Mouse (Mus musculus) brain, embryonic 18.5 days (tissue): Measurements from ENCODE around the gene Zmym2.

ENCODE experiments used
- DNase-seq: peaks from one replicate; pipeline ENCODE4 v3.0.0-alpha.2; 2012; ENCODE audit warnings: low read depth, low spot score

Gene Zmym2

DNA sequence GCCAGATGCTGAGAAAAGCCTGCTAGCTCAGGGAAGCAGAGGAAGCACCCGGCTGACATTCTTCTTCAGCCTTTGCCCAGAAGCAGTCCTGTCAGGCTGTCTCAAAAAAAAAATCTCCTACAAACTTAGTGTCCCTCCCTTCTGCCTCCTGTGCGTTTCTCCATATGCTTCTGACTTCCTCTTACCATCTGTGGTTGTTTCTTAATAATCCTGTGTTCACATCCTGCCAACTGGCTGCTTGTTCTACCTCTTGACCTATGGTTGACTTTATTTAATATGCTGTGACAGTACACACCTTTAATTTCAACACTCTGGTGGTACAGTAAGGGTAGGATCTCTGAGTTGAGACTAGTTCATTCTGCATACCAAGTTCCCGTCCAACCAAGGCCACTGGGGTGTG is 32.1 kb downstream of the Zmym2 start:
- no peak for DNase-seq

DNA sequence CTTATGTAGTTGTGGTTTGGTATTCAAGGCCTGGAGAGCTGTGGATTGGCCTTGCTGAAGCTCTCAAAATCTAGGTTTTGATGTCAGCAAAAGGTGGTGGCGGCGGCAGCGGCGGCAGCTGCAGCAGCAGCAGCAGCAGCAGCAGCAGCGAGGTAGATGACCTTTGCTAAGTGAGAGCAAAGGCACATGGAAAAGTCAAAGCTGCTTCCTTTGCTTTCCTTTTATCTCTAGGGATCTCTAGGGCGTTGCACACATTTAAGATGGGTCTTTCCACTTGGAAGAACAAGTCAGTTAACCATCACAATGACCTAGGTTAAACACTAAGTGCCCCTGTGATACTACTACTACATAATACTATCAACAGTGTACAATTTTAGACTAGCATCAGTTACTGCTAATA is 49.0 kb downstream of the Zmym2 start:
- DNase-seq = no peak

GRCm38 (mm10) chr14:56939903-56940302 is 53.5 kb downstream of the Zmym2 start:
- no peak for DNase-seq

GRCm38 (mm10) chr14:56952928-56953327 is 66.5 kb downstream of the Zmym2 start:
- DNase-seq = no peak

- no peak for DNase-seq
Observed at GRCm38 (mm10) chr14:56954393-56954792, 67.9 kb downstream of the Zmym2 start.

DNA sequence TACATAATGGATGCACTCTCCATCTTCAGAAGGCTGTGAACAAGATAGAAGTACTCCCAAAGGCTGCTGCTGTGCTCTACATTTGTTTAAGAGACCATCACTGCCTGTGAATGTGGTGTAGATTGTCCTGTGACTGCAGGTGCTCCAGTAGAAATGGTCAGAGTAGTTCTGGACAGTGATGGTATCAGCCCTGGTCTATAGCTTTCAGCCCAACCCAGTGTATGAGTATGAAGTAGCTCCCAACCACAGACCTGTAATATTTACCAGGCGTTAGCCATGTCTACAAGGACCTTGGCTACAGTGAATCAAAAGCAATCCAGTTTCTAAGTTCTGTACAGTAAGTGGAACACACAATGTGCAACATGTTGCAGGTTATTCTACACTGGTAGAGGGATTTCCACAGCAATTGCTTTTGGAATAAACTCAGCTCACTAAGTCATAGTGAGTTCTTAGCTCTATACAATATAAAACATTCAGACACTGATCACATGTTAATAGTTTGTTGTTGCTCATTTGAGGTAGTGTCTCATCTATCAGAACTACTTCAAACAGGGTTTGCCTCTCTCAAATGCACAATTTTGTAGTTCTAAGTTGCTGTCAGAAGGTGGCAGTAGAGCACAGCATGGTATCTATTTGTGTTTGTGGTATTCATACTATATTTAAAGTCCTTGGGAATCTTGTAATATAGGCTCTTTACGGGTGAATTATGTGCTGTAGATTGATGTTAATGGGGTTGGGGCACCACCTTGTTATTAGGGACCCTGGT is 77.7 kb downstream of the Zmym2 start:
- no peak for DNase-seq

DNA sequence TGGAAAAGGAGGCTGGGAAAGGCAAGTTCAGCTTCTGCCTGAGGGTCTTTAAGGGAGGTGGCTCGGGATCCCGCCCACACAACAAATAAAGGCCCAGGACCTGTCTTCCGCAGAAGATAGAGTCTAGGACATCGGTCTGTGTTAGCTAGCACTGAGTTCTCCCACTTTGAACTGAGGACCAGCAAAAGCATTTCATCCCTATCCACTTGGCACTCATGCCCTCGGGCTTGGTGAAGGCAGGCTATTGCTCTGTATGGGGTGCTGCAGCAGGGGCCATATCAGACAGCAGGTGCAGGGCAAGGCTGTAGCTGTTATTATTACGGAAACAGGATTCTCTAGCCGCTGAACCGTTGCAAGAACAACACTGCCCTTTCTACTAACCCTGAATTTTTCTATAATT is 83.2 kb downstream of the Zmym2 start:
- DNase-seq = no peak

GRCm38 (mm10) chr14:56970160-56970559 is 83.7 kb downstream of the Zmym2 start:
- no peak for DNase-seq

DNA sequence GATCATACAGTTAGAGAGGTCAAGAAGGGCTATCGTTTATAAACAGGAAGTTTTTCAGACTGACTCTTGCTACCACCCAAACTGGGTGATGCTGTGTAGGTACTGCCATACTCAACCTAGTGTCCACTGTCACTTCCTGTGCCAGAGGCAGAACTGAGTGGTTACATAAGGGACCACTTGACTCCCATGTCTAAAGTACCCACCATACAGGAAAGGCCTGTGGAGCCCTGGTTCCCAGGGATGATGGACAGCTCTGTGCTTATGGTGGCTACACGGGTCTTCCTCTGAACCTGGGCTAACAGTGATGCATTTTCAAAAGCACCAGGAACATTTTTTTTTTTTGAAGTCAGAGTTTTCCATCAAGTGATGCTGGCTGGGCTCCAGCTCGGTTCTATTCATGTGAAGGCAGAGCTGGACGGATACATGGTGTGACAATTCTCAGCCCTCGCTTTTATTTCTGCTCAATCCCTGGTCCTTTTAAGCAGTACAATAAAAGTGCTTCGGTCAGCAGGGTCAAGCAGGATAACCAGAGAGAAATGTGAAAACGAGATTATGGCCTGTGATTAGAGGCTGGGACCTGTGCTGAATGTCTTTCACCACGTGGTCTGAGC is 91.7 kb downstream of the Zmym2 start:
- no peak for DNase-seq

DNA sequence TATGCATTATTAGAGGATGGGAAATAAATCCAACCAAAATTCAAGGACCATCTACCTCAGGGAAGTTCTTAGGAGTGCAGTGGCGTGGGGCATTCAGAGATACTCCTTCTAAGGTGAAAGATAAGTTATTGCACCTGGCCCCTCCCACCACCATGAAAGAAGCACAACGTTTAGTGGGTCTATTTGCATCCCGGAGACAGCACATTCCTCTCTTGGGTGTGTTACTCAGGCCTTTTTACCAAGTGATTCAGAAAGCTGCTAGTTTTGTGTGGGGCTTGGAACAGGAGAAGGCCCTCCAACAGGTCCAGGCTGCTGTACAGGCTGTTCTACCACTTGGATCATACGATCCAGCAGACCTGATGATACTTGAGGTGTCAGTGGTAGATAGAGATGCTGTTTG is 102.2 kb downstream of the Zmym2 start:
- no peak for DNase-seq
